Mouse (Mus musculus) embryo, embryonic 11 days (tissue): ENCODE results near the gene Rnf40.
"Not testable (repeated sequence)": the region's sequence is repeated elsewhere in the genome, so short reads cannot be mapped to it uniquely, and the experiment has no call there.

Experiments used
- DNase-seq: peaks from one replicate; pipeline ENCODE4 v3.0.0-alpha.2; 2015

Gene Rnf40

DNA sequence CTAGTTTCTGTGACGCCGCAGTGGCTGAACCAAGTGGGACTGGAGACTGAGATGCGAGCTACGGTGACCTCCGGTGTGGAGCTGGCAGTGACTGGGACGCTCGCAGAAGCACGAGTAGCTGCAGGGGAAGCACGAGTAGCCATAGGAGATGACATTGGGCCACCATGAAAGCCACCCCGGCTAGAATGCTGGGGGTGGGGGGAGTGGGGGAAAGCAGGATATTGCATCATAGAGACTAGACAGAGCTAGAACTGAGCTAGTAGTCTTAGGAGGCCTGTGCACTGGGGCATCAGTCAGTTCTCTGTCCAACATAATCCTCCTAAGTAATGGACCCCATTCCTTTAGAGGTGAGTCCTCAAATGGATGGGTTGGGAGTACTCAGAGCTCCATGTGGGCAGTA is 15.7 kb downstream of the Rnf40 start:
- DNase-seq: no peak

DNA sequence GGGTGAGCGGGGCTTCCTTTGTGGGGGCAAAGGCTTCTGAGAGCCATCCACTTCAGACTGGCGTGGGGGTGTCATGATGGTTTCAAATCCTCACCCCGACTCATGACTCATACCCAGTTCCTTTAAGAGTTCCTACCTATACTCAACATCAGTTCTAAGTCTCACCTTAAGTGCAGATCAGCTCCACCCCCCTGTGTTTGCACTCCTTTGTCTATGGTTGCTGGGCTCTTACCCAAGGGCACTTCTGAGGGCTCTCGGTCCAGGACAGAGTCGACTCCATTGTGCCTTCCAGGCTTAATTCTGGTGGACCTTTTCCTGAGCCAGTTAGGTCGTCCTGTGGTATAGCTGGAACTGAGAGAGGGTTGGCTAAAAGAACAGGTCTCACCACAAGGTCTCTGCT is 18.6 kb downstream of the Rnf40 start:
- DNase-seq: no peak

- no peak for DNase-seq
Measured at GRCm38 (mm10) chr7:127611011-127611410, 22.4 kb downstream of the Rnf40 start.

GRCm38 (mm10) chr7:127611561-127611960 is 23.0 kb downstream of the Rnf40 start:
- DNase-seq: no peak

- DNase-seq: no peak
Measured at GRCm38 (mm10) chr7:127613501-127613900, 24.9 kb downstream of the Rnf40 start.

- no peak for DNase-seq
Measured at GRCm38 (mm10) chr7:127614091-127614490, 25.5 kb downstream of the Rnf40 start.

DNA sequence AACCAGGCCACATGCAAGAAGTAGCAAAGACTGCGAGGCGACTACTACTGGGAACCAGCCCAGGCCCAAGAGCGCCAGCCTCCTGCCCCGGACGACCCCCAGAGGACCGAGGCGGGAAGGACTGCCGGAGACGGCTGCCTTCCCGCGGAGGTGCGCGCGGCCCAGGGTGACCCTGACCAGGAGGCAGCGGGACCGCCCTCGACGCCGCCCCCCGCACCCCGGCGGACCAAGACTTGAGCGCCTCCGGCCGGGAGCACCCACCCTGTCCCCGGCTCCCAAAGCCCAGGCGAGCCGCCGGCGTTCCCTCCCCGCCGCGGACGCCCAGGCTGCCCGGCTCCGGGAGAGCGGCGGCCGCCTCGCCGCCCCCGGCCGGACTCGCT is 25.9 kb downstream of the Rnf40 start:
- peak; percentile 67 for DNase-seq

- DNase-seq: peak; percentile 93
Measured at GRCm38 (mm10) chr7:127614891-127615843, 26.6 kb downstream of the Rnf40 start, which contains the start of gene Zfp629. TSS of gene Zfp629 (minus strand) at chr7:127615797.

DNA sequence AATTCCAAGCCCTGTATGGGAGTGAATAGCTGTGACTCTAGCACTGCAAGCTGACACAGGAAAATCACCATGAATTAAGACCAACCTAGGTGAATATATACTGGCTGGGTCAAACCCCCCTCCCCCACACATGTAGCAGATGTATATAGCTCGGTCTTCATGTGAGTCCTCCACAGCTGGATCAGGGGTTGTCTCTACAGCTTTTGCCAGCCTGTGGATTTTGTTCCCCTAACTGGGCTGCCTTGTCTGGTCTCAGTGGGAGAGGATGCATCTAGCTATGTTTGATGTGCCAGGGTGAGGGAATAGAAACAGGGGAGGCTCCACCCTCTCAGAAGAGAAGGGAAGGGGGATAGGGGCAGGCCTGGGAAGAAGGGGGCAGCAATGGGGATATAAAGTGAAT is 27.8 kb downstream of the Rnf40 start:
- DNase-seq: no peak

DNA sequence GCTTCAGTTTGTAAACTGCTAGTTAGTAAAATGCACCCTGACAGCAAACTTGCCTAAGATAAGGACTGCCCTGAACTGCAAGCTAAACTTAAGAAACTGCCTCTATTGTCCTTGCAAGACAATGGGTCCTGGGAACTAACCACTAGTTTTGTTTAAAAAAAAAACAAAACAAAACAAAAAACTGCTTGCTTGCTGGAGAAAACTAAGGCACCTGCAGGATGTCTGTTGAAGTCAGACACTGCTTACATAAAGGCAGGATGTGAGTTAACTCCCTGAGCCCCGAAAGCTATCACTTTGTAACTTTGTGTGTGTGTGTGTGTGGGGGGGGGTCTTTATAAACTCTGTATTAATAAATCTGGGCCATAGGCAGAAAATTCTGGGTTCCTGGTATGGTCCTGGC is 28.3 kb downstream of the Rnf40 start:
- no peak for DNase-seq

DNA sequence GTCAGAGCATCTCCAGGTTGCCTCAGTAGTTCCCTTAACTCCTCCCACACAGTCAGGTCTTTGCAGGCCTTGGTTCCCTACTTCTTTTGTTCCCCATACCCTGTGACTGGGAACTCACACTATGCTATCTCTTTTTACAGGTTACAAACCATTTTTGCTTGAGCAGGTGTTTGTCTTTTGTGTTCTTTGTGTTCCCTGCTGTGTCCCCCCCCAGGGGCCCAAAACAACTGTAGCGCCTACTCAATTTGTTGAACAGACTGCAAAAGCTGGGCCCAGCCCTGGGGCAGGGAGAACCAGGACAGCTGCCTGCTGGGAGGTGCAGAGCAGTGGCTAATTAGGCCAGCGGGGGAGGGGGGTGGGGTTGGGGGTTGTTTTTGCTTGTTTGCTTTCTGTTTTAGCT is 29.4 kb downstream of the Rnf40 start:
- no peak for DNase-seq

DNA sequence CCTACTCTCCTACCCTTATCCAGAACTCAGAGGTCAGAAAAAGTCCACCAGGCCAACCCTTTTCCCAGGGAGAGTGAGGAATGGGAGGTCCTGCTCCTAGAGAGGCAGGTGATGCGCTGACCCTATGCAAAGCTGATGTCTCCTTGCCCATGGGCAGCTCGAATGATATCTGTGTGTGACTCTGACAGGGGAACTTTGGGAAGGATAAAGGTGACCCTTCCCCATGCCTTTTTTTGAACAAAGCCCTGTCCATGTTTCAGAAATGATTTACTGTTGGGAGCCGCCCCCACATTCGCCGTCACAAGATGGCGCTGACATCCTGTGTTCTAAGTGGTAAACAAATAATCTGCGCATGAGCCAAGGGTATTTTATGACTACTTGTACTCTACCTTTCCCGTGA is 29.8 kb downstream of the Rnf40 start:
- not testable (repeated sequence) for DNase-seq

- DNase-seq: no peak
Measured at GRCm38 (mm10) chr7:127626039-127626438, 37.5 kb downstream of the Rnf40 start.

GRCm38 (mm10) chr7:127626471-127626870 is 37.9 kb downstream of the Rnf40 start:
- no peak for DNase-seq

- no peak for DNase-seq
Measured at GRCm38 (mm10) chr7:127628646-127629045, 40.1 kb downstream of the Rnf40 start.

DNA sequence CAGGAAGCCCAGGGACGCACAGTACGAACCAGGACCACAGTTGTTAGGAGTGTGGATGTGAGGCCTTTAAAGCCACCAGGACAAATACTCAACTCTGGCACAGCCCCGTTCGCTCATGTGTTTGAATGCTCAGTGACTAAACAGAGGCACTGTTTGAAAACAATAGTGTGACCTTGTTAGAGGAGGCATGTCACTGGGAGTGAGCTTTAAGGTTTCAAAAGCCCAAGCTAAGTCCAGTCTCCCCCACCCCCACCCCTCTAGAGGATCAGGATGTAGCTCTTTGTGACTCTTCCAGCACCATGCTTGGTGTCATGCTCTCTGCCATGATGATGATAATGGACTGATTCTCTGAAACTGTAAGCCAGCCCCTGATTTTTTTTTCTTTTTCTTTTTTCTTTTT is 42.8 kb downstream of the Rnf40 start:
- no peak for DNase-seq

GRCm38 (mm10) chr7:127636963-127637362 is 48.4 kb downstream of the Rnf40 start:
- DNase-seq: peak; percentile 90

DNA sequence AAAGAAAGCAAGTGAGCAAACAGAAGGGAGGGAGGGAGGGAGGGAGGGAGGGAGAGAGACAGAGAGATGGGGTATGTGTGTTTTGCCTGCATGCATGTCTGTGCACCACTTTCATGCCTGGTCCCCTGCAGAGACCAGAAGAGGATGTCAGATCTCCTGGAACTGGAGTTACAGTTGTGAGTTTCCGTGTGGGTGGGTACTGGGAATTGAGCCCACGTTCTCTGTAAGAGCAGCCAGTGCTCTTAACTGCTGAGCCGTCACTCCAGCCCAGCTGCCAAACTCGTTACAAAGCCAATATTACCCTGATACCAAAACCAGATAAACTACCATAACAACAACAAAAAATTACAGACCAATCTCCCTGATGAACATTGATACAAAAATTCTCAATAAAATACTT is 52.7 kb downstream of the Rnf40 start:
- no peak for DNase-seq

- no peak for DNase-seq
Measured at GRCm38 (mm10) chr7:127642254-127642653, 53.7 kb downstream of the Rnf40 start.

DNA sequence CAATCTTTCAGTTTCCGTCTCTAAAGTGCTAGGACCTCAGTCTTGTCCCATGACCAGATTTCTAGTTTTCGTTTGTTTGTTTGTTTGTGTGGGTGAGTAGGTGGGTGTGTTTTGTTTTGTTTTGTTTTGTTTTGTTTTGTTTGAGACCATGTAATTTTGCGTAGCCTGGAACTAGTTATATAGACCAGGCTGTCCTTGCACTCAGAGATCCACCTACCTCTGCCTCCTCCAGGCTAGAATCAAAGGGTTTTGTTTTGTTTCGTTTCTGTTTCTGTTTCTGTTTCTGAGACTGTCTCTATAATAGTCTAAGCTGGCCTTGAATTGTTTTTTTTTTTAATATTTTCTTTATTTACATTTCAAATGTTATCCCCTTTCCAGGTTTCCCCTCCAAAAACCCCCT is 57.8 kb downstream of the Rnf40 start:
- DNase-seq: no peak

GRCm38 (mm10) chr7:127647576-127647975 is 59.0 kb downstream of the Rnf40 start:
- not testable (repeated sequence) for DNase-seq

GRCm38 (mm10) chr7:127648516-127649201 is 60.1 kb downstream of the Rnf40 start:
- no peak for DNase-seq

GRCm38 (mm10) chr7:127649206-127649605 is 60.6 kb downstream of the Rnf40 start:
- no peak for DNase-seq

GRCm38 (mm10) chr7:127651624-127652023 is 63.1 kb downstream of the Rnf40 start:
- no peak for DNase-seq
